Mouse (Mus musculus) lung, adult 18-20 months (tissue): ENCODE data around the gene Bpnt1.
"Not testable (repeated sequence)": the region's sequence is repeated elsewhere in the genome, so short reads cannot be mapped to it uniquely, and the experiment has no call there.

ENCODE experiments used
- DNase-seq, 2 experiments: peaks; one replicate each; pipeline ENCODE4 v3.0.0; 2022; ENCODE audit warnings: mixed read lengths in 2 of 2

Gene Bpnt1

GRCm38 (mm10) chr1:185331983-185332430 lies at the start of gene Bpnt1:
Gene Bpnt1 (plus strand): TSS chr1:185332149.
- peak; percentile 90 to 93 for DNase-seq

GRCm38 (mm10) chr1:185282846-185283245 lies 49.1 kb upstream of the Bpnt1 start:
- peak; percentile 32 to 52 for DNase-seq

- no peak for DNase-seq
These were observed 48.7 kb upstream of the Bpnt1 start for GRCm38 (mm10) chr1:185283247-185283646.

- peak; percentile 31 to 42 for DNase-seq
These were observed 47.2 kb upstream of the Bpnt1 start for GRCm38 (mm10) chr1:185284740-185285139.

GRCm38 (mm10) chr1:185285171-185285570 lies 46.8 kb upstream of the Bpnt1 start:
- DNase-seq = peak; percentile 19 to 46

- no peak for DNase-seq
These were observed 44.9 kb upstream of the Bpnt1 start for GRCm38 (mm10) chr1:185287066-185287465.

- no peak for DNase-seq
These were observed 42.7 kb upstream of the Bpnt1 start for GRCm38 (mm10) chr1:185289231-185289630.

GRCm38 (mm10) chr1:185291336-185291735 lies 40.6 kb upstream of the Bpnt1 start:
- DNase-seq = no peak

- no peak for DNase-seq
These were observed 39.1 kb upstream of the Bpnt1 start for GRCm38 (mm10) chr1:185292646-185293360.

- DNase-seq = no peak
These were observed 35.1 kb upstream of the Bpnt1 start for GRCm38 (mm10) chr1:185296850-185297249.

GRCm38 (mm10) chr1:185298496-185298895 lies 33.5 kb upstream of the Bpnt1 start:
- DNase-seq = no peak

GRCm38 (mm10) chr1:185302816-185303215 lies 29.1 kb upstream of the Bpnt1 start:
- DNase-seq = no peak

GRCm38 (mm10) chr1:185306836-185307235 lies 25.1 kb upstream of the Bpnt1 start:
- DNase-seq = no peak

- DNase-seq = no peak
These were observed 24.3 kb upstream of the Bpnt1 start for GRCm38 (mm10) chr1:185307645-185308044.

- no peak for DNase-seq
These were observed 23.6 kb upstream of the Bpnt1 start for GRCm38 (mm10) chr1:185308334-185308733.

GRCm38 (mm10) chr1:185308908-185309307 lies 23.0 kb upstream of the Bpnt1 start:
- peak; percentile 22 to 48 for DNase-seq

- DNase-seq = no peak
These were observed 20.0 kb upstream of the Bpnt1 start for GRCm38 (mm10) chr1:185311949-185312348.

- DNase-seq = no peak
These were observed 17.4 kb upstream of the Bpnt1 start for GRCm38 (mm10) chr1:185314546-185314945.

- DNase-seq = no peak
These were observed 15.9 kb upstream of the Bpnt1 start for GRCm38 (mm10) chr1:185315846-185316568.

GRCm38 (mm10) chr1:185327754-185328345 lies 4.1 kb upstream of the Bpnt1 start:
- not testable (repeated sequence) for DNase-seq

GRCm38 (mm10) chr1:185328721-185329610 lies 3.0 kb upstream of the Bpnt1 start, which contains the start of gene Iars2:
Gene Iars2 (minus strand): TSS chr1:185329396.
- peak; percentile 90 to 92 for DNase-seq

- no peak for DNase-seq
These were observed 2.1 kb upstream of the Bpnt1 start for GRCm38 (mm10) chr1:185329851-185330250.

- DNase-seq = no peak
These were observed 585 bp upstream of the Bpnt1 start for GRCm38 (mm10) chr1:185331364-185331763.
